Mouse (Mus musculus): ENCODE data around the gene Nploc4. TPM values are rescaled to one million over a fixed set of nuclear protein-coding genes. Genes with fewer than 3 reads are reported as not detected.

Nploc4 gene
- polyA plus RNA-seq, 1 experiment from 2014 or later: 52.4 TPM

GRCm38 (mm10) chr11:120452246-120452645, 14.7 kb upstream of the Nploc4 start:
- Histone ChIP-seq H3K9ac (ENCODE audit: low read length) (no peak overlapping the region), H3K4me3 (ENCODE audit: low read depth, low read length) (no peak overlapping the region), H3K36me3 (ENCODE audit: control insufficient read depth, insufficient read depth, low read length) (no peaks in the 10 kb centered on the region), H3K27ac (ENCODE audit: low read depth, low read length) (no peak overlapping the region), H3K4me1 (replicated peaks; ENCODE audit: control insufficient read depth, insufficient read depth, low read length) (no peaks in the 10 kb centered on the region), H3K27me3 (ENCODE audit: control insufficient read depth, insufficient read depth, low read length) (no peaks in the 10 kb centered on the region), H3K4me2 (ENCODE audit: low read depth, low read length, severe bottlenecking) (no peak overlapping the region), H3K9me3 (ENCODE audit: control insufficient read depth, low read length) (no peaks in the 10 kb centered on the region)
- 63% methylated on average over 3 of the region's 3 CpGs for WGBS
- DNase-seq (ENCODE audit: low spot score): no peak
- ATAC-seq (replicated peaks; ENCODE audit: low FRiP score): no peak

GRCm38 (mm10) chr11:120447179-120447578, 9.7 kb upstream of the Nploc4 start:
- H3K27me3 ChIP-seq (ENCODE audit: control insufficient read depth, insufficient read depth, low read length): no peaks in the 10 kb centered on the region
- no peak overlapping the region for H3K4me3 ChIP-seq (ENCODE audit: low read depth, low read length)
- no peak overlapping the region for H3K27ac ChIP-seq (ENCODE audit: low read depth, low read length)
- no peak overlapping the region for H3K4me2 ChIP-seq (ENCODE audit: low read depth, low read length, severe bottlenecking)
- no peak overlapping the region for H3K9ac ChIP-seq (ENCODE audit: low read length)
- DNase-seq (ENCODE audit: low spot score) (no peak), ATAC-seq (replicated peaks; ENCODE audit: low FRiP score) (no peak)
- no peaks in the 10 kb centered on the region for H3K9me3 ChIP-seq (ENCODE audit: control insufficient read depth, low read length)
- H3K4me1 ChIP-seq (replicated peaks; ENCODE audit: control insufficient read depth, insufficient read depth, low read length): no peaks in the 10 kb centered on the region
- no peaks in the 10 kb centered on the region for H3K36me3 ChIP-seq (ENCODE audit: control insufficient read depth, insufficient read depth, low read length)
- 84% methylated on average over 7 of the region's 7 CpGs for WGBS

DNA sequence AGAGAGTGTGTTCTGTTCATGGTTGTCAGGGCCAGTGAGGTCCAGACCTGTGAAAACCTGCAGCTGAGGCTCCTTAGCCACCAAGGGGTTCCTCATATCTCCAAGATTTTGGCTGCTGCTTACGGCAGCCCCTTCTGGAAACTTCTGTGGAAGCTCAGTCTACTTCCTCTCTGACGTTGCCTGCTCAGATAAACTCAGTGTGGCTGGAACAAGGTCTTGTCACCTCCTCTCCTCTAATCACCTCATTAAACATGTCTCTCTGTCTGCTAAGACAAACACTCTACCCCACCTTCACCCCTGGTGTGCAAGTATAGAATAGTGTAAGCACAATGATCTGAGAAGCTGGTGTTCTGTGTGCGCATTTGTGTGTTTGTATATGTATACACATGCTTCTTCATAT, 8.0 kb upstream of the Nploc4 start:
- H3K4me3 ChIP-seq (ENCODE audit: low read depth, low read length): no peak overlapping the region
- H3K27me3 ChIP-seq (ENCODE audit: control insufficient read depth, insufficient read depth, low read length): no peaks in the 10 kb centered on the region
- no peak for ATAC-seq (replicated peaks; ENCODE audit: low FRiP score)
- H3K9me3 ChIP-seq (ENCODE audit: control insufficient read depth, low read length): no peaks in the 10 kb centered on the region
- H3K27ac ChIP-seq (ENCODE audit: low read depth, low read length): no peak overlapping the region
- H3K4me2 ChIP-seq (ENCODE audit: low read depth, low read length, severe bottlenecking): no peak overlapping the region
- no peak overlapping the region for H3K9ac ChIP-seq (ENCODE audit: low read length)
- 78% methylated on average over 3 of the region's 3 CpGs for WGBS
- no peaks in the 10 kb centered on the region for H3K4me1 ChIP-seq (replicated peaks; ENCODE audit: control insufficient read depth, insufficient read depth, low read length)
- H3K36me3 ChIP-seq (ENCODE audit: control insufficient read depth, insufficient read depth, low read length): no peaks in the 10 kb centered on the region
- no peak for DNase-seq (ENCODE audit: low spot score)

- Histone ChIP-seq H3K9me3 (ENCODE audit: control insufficient read depth, low read length) (no peaks in the 10 kb centered on the region), H3K4me1 (replicated peaks; ENCODE audit: control insufficient read depth, insufficient read depth, low read length) (no peaks in the 10 kb centered on the region), H3K4me3 (ENCODE audit: low read depth, low read length) (no peak overlapping the region), H3K4me2 (ENCODE audit: low read depth, low read length, severe bottlenecking) (no peak overlapping the region), H3K36me3 (ENCODE audit: control insufficient read depth, insufficient read depth, low read length) (no peaks in the 10 kb centered on the region), H3K27me3 (ENCODE audit: control insufficient read depth, insufficient read depth, low read length) (no peaks in the 10 kb centered on the region), H3K27ac (ENCODE audit: low read depth, low read length) (no peak overlapping the region), H3K9ac (ENCODE audit: low read length) (no peak overlapping the region)
- no peak for ATAC-seq (replicated peaks; ENCODE audit: low FRiP score)
- WGBS: 74% methylated on average over 6 of the region's 6 CpGs
- DNase-seq (ENCODE audit: low spot score): no peak
Measured at GRCm38 (mm10) chr11:120444106-120444505, 6.6 kb upstream of the Nploc4 start.

DNA sequence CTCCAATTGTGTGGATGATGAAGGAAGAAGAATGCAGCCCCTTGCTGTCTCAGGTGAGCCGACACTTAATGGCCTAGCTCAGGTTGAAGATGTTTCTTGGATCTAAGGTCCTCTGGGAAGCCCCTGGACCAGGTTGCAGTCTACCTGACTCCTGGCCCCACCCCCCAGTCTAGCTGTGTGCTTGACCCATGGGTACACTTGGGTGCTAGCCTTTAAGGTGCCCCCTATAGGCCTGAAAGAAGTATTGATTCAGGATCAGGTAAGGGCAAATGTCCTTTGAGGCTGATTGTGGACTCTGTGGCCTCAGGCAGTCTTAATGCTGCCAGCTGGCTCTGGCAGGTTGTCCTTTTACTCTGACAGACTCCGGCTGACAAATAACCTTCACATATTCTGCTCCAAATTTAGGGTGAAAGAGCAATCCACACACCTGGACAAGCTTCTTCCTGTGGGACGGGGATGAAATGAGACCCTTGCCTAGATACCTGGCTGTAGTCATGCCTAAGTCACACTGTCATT, 5.3 kb upstream of the Nploc4 start:
- WGBS: 81% methylated on average over 3 of the region's 3 CpGs
- H3K4me1 ChIP-seq (replicated peaks; ENCODE audit: control insufficient read depth, insufficient read depth, low read length): no peaks in the 10 kb centered on the region
- no peak overlapping the region for H3K4me3 ChIP-seq (ENCODE audit: low read depth, low read length)
- H3K9me3 ChIP-seq (ENCODE audit: control insufficient read depth, low read length): no peaks in the 10 kb centered on the region
- H3K27me3 ChIP-seq (ENCODE audit: control insufficient read depth, insufficient read depth, low read length): no peaks in the 10 kb centered on the region
- no peak overlapping the region for H3K9ac ChIP-seq (ENCODE audit: low read length)
- no peaks in the 10 kb centered on the region for H3K36me3 ChIP-seq (ENCODE audit: control insufficient read depth, insufficient read depth, low read length)
- no peak overlapping the region for H3K4me2 ChIP-seq (ENCODE audit: low read depth, low read length, severe bottlenecking)
- ATAC-seq (replicated peaks; ENCODE audit: low FRiP score): no peak
- no peak for DNase-seq (ENCODE audit: low spot score)
- no peak overlapping the region for H3K27ac ChIP-seq (ENCODE audit: low read depth, low read length)

DNA sequence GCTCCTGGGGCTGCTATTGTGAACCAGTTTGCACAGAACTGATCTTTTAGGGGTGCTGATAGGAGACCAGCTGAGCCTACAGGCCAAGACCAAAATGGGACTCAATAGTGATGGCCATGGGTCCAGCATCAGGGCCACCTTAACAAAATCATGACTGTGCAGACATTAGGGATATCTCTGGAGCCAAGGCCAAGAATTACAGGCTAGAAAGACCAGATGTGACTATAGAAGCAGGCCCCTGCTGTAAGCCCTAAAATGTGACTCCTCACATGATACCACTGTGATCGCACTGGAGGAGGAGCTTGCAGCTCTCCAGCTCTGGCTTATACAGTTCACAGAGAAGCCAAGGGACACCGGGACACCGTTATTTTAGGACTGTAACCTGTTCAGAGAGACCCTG, 4.8 kb upstream of the Nploc4 start, which contains the start of gene Tspan10:
Gene Tspan10 (plus strand): TSS at position 301 of the 400 bp plus-strand sequence.
- Histone ChIP-seq H3K9ac (ENCODE audit: low read length) (no peak within 1 kb of the TSS), H3K9me3 (ENCODE audit: control insufficient read depth, low read length) (no peaks in the 10 kb centered on the region), H3K4me2 (ENCODE audit: low read depth, low read length, severe bottlenecking) (no peak within 1 kb of the TSS), H3K27me3 (ENCODE audit: control insufficient read depth, insufficient read depth, low read length) (no peaks in the 10 kb centered on the region), H3K27ac (ENCODE audit: low read depth, low read length) (no peak within 1 kb of the TSS), H3K4me3 (ENCODE audit: low read depth, low read length) (no peak within 1 kb of the TSS), H3K4me1 (replicated peaks; ENCODE audit: control insufficient read depth, insufficient read depth, low read length) (no peaks in the 10 kb centered on the region), H3K36me3 (ENCODE audit: control insufficient read depth, insufficient read depth, low read length) (no peaks in the 10 kb centered on the region)
- 88% methylated on average over 3 of the region's 3 CpGs for WGBS
- ATAC-seq (replicated peaks; ENCODE audit: low FRiP score) (no peak), DNase-seq (ENCODE audit: low spot score) (no peak)

GRCm38 (mm10) chr11:120437857-120438385, 413 bp upstream of the Nploc4 start:
- 31% methylated on average over 12 of the region's 12 CpGs for WGBS
- H3K27ac ChIP-seq (ENCODE audit: low read depth, low read length): no peak overlapping the region
- no peak for DNase-seq (ENCODE audit: low spot score)

GRCm38 (mm10) chr11:120426727-120427126, 10.8 kb downstream of the Nploc4 start:
- ATAC-seq (replicated peaks; ENCODE audit: low FRiP score) (no peak), DNase-seq (ENCODE audit: low spot score) (no peak)
- Histone ChIP-seq H3K27me3 (ENCODE audit: control insufficient read depth, insufficient read depth, low read length) (no peaks in the 10 kb centered on the region), H3K4me1 (replicated peaks; ENCODE audit: control insufficient read depth, insufficient read depth, low read length) (no peaks in the 10 kb centered on the region), H3K27ac (ENCODE audit: low read depth, low read length) (no peak overlapping the region), H3K9me3 (ENCODE audit: control insufficient read depth, low read length) (no peaks in the 10 kb centered on the region), H3K4me2 (ENCODE audit: low read depth, low read length, severe bottlenecking) (no peak overlapping the region), H3K9ac (ENCODE audit: low read length) (no peak overlapping the region), H3K36me3 (ENCODE audit: control insufficient read depth, insufficient read depth, low read length) (peaks cover 5% of the 10 kb centered on the region), H3K4me3 (ENCODE audit: low read depth, low read length) (no peak overlapping the region)
- 94% methylated on average over 3 of the region's 3 CpGs for WGBS

More at GRCm38 (mm10) chr11:120437857-120438385, 413 bp upstream of the Nploc4 start:
- H3K4me3 ChIP-seq (ENCODE audit: low read depth, low read length): peak overlapping the region; percentile 98
- no peaks in the 10 kb centered on the region; the same call in 1 of the 2 replicates for H3K36me3 ChIP-seq (ENCODE audit: control insufficient read depth, insufficient read depth, low read length)
- H3K9ac ChIP-seq (ENCODE audit: low read length): peak overlapping the region; percentile 98
- no peaks in the 10 kb centered on the region for H3K27me3 ChIP-seq (ENCODE audit: control insufficient read depth, insufficient read depth, low read length)
- peak overlapping the region; percentile 89; the same call in 1 of the 2 replicates for H3K4me2 ChIP-seq (ENCODE audit: low read depth, low read length, severe bottlenecking)
- H3K9me3 ChIP-seq (ENCODE audit: control insufficient read depth, low read length): no peaks in the 10 kb centered on the region
- peaks cover 4% of the 10 kb centered on the region; the same call in 1 of the 2 replicates for H3K4me1 ChIP-seq (replicated peaks; ENCODE audit: control insufficient read depth, insufficient read depth, low read length)
- no peak for ATAC-seq (replicated peaks; ENCODE audit: low FRiP score)
